Mouse (Mus musculus) intestine, embryonic 16.5 days (tissue): ENCODE results near the gene Olfr160. TPM values are rescaled to one million over a fixed set of nuclear protein-coding genes. Genes with fewer than 3 reads are reported as not detected.

ENCODE experiments used
- ATAC-seq: fragments of 200-750 bp; cut with Nextera tagmentation; 2 replicates; pipeline ENCODE4 v1.8.0; 2017; ENCODE audit warnings: moderate TSS enrichment, moderate library complexity
- H3K27ac ChIP-seq: fragments of 300-500 bp; sonication (generic); 2 replicates; pipeline ENCODE4 v1.5.1; 2014; ENCODE audit warnings: mild to moderate bottlenecking, low read length
- H3K27me3 ChIP-seq: fragments of 300-500 bp; sonication (generic); replicated peaks from 2 replicates; pipeline ENCODE4 v1.6.1; 2014; ENCODE audit warnings: low read length, control low read depth, mixed read lengths; ENCODE audit not compliant: control insufficient read depth, insufficient read depth
- H3K36me3 ChIP-seq: fragments of 300-500 bp; sonication (generic); 2 replicates; pipeline ENCODE4 v1.6.1; 2014; ENCODE audit warnings: low read length, control low read depth; ENCODE audit not compliant: control insufficient read depth, insufficient read depth
- H3K4me1 ChIP-seq: fragments of 300-500 bp; sonication (generic); 2 replicates; pipeline ENCODE4 v1.6.1; 2014; ENCODE audit warnings: low read length, control low read depth, mixed read lengths; ENCODE audit not compliant: control insufficient read depth, insufficient read depth
- H3K4me2 ChIP-seq: fragments of 300-500 bp; sonication (generic); 2 replicates; pipeline ENCODE4 v1.6.1; 2014; ENCODE audit warnings: low read depth, low read length, control low read depth
- H3K4me3 ChIP-seq: fragments of 300-500 bp; sonication (generic); 2 replicates; pipeline ENCODE4 v1.5.1; 2014; ENCODE audit warnings: mild to moderate bottlenecking, low read length
- H3K9ac ChIP-seq: fragments of 300-500 bp; sonication (generic); 2 replicates; pipeline ENCODE4 v1.6.1; 2014; ENCODE audit warnings: low read depth, low read length
- H3K9me3 ChIP-seq: fragments of 300-500 bp; sonication (generic); 2 replicates; pipeline ENCODE4 v1.6.1; 2016; ENCODE audit warnings: low read length, control low read depth; ENCODE audit not compliant: control insufficient read depth
- WGBS: fragments of 180-500 bp; shearing (Covaris S2); extraction: QIAGEN DNeasy Blood & Tissue Kit; methylation state at CpG from one replicate; pipeline ENCODE4 v1.1.7; 2014; 5-methylcytosine and 5-hydroxymethylcytosine counted together
- polyA plus RNA-seq: library from polyadenylated mRNA; unstranded; fragments of >200 nt; fragmentation: Nextera tagmentation; extraction: Ambion mirVana; gene quantifications from 2 replicates; pipeline ENCODE4 v1.2.1, GENCODE M21; 2015

Olfr160 gene
- not detected in 2 replicates for polyA plus RNA-seq

DNA sequence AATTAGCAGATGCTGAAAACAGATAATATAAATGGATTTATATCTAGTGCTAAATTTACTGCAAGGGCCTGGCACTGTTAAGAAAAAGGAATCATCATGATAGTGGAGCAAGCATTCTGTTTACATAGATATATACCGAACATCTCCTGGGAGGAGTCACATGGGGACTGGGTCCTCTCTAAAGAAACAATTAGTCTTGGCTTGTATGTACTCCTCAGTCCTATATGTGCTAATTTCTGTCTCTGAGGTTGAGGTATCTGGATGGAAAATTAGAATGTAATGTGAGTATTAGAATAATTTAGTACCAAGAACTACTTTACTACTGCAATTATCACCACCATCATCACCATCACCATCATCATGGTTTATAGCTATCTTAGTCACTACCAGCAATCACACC lies at the start of gene Olfr160:
Gene Olfr160, minus strand, starts transcription at position 101 of the 400 bp plus-strand sequence.
- no peak for ATAC-seq
- no peaks in the 10 kb centered on the region for H3K27me3 ChIP-seq
- H3K9ac ChIP-seq, result no peak within 1 kb of the TSS
- WGBS, result 72% methylated on average over 1 of the region's 1 CpGs
- H3K4me1 ChIP-seq, result no peaks in the 10 kb centered on the region
- no peak within 1 kb of the TSS for H3K27ac ChIP-seq
- no peak within 1 kb of the TSS for H3K4me3 ChIP-seq
- H3K9me3 ChIP-seq, result no peaks in the 10 kb centered on the region
- no peak within 1 kb of the TSS for H3K4me2 ChIP-seq
- H3K36me3 ChIP-seq, result no peaks in the 10 kb centered on the region

DNA sequence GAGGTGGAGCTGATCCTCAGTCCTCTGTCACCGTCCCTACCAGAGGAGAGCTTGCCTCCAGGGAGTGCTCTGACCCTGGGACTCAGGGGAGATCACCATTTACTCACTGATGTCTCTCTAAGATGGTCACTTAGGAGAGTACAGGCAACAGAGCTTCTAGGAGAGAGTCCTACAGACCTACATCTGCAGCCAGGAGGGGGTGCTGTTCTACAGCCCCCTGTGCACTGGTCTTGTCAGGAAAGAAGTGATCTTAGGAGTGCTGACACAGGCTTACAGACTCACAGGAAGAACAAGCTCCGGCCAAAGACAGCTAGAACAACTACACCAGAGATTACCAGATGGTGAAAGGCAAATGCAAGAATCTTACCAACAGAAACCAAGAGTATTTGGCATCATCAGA lies 46.5 kb upstream of the Olfr160 start:
- no peak overlapping the region for H3K4me2 ChIP-seq
- no peak overlapping the region for H3K27ac ChIP-seq
- no peak overlapping the region for H3K9ac ChIP-seq
- no peak overlapping the region for H3K4me3 ChIP-seq
- H3K27me3 ChIP-seq, result no peaks in the 10 kb centered on the region
- no peaks in the 10 kb centered on the region for H3K36me3 ChIP-seq
- 53% methylated on average over 2 of the region's 2 CpGs for WGBS
- no peaks in the 10 kb centered on the region for H3K4me1 ChIP-seq
- no peak for ATAC-seq
- no peaks in the 10 kb centered on the region for H3K9me3 ChIP-seq

DNA sequence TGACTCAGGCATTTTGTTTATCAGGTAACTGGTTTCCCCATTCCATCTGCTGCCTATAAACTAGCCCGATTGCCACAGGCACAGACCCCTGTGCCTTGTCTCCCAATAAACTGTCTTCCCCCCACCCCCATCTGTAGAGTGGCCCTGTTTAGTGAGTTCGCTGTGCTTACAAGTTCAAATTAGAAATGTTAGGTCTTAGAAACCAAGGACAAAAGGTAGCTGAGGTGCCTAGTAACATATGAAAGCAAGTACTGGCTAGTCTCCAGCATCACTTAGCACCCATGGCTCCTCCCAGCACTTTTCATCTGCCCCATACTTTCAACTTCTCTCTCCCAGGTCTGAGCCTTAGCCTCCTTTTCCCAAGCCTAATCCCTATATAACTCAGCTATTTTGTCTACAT lies 45.7 kb upstream of the Olfr160 start:
- Histone ChIP-seq H3K4me3 (no peak overlapping the region), H3K4me1 (no peaks in the 10 kb centered on the region), H3K36me3 (no peaks in the 10 kb centered on the region), H3K27me3 (no peaks in the 10 kb centered on the region), H3K27ac (no peak overlapping the region), H3K9me3 (no peaks in the 10 kb centered on the region), H3K9ac (no peak overlapping the region), H3K4me2 (no peak overlapping the region)
- 81% methylated on average over 2 of the region's 2 CpGs for WGBS
- ATAC-seq, result no peak

DNA sequence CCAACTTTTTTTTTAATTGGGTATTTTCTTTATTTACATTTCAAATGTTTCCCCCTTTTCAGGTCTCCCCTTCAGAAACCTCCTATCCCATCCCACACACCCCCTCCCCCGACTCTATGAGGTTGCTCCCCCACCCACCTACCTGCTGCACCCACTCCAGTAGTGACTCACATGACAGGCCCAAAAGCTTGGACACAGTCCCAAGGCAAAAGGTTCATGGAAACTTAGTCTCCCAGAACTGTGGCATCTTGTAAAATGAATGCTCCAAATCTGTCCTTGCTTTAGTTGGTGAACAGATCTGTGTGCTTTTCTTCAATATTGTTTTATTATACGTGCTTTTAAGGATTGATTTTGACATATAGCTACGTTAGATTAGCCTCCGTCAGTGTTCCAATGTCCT lies 36.0 kb upstream of the Olfr160 start:
- H3K4me1 ChIP-seq, result no peaks in the 10 kb centered on the region
- no peak overlapping the region for H3K4me2 ChIP-seq
- ATAC-seq, result no peak
- no peak overlapping the region for H3K4me3 ChIP-seq
- no peaks in the 10 kb centered on the region for H3K36me3 ChIP-seq
- no peak overlapping the region for H3K9ac ChIP-seq
- H3K27ac ChIP-seq, result no peak overlapping the region
- no peaks in the 10 kb centered on the region for H3K27me3 ChIP-seq
- WGBS, result 67% methylated on average over 4 of the region's 4 CpGs
- no peaks in the 10 kb centered on the region for H3K9me3 ChIP-seq

DNA sequence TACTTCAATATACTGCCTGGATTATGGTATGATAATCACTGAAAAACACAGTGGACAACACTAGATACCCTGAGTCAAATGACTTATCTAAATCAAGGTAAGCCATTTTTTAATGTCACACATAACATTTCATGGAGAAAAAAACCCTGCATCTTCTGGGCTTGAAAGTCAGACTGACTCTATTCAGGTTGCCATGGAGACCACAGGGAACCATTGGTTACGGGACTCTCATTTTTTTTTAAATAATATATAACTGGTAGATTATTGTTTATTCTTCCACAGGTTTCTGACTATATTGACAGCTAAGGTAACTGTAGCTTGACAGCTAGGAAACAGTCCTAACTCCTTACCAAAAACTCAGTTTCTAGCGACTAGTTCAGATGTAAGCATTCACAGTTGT lies 35.4 kb upstream of the Olfr160 start:
- no peaks in the 10 kb centered on the region for H3K9me3 ChIP-seq

DNA sequence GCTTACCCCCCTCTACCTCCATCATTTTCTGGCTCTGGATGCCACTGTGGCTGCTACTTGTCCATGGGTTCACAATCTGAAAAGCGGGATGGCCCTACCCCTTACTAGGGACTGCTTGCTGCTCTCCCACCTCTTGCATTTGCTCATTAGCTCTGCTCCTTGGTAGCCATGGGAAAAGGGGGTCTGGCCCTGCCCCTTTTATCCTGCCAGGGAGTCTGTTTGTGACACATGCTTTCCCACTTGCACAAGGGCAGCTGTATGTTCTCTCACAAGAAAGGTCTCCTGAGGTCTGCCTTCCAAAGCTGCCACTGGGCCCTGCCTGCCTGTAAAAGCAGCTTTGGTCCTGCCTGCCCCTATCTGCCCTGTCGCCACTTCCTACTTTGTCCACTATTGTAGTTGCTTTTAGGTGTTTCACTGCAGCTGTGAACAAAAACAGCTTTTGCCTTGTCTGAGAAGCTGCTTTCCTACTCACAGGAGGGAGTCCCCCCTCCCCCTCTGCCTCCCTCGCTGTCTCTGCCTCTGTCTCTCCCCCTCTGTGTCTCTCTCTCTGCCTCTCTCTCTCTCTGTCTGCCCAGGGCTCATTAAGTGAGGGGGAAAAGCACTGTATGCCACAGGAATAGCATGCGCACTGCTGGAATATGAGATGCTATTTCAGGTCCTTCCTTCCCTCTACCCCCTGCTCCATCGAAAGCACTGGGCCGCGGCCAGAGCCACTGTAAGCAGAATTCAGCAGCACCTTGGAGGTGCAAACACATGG lies 34.4 kb upstream of the Olfr160 start:
- Histone ChIP-seq H3K27me3 (no peaks in the 10 kb centered on the region), H3K9me3 (no peaks in the 10 kb centered on the region), H3K27ac (no peak overlapping the region), H3K9ac (no peak overlapping the region), H3K4me1 (no peaks in the 10 kb centered on the region), H3K36me3 (no peaks in the 10 kb centered on the region), H3K4me2 (no peak overlapping the region), H3K4me3 (no peak overlapping the region)
- no peak for ATAC-seq
- WGBS, result 52% methylated on average over 7 of the region's 7 CpGs

More for the DNA sequence above, 35.4 kb upstream of the Olfr160 start:
- Histone ChIP-seq H3K4me2 (no peak overlapping the region), H3K4me3 (no peak overlapping the region), H3K9ac (no peak overlapping the region), H3K36me3 (no peaks in the 10 kb centered on the region), H3K27me3 (no peaks in the 10 kb centered on the region), H3K4me1 (no peaks in the 10 kb centered on the region), H3K27ac (no peak overlapping the region)
- no peak for ATAC-seq
- 61% methylated on average over 2 of the region's 2 CpGs for WGBS

DNA sequence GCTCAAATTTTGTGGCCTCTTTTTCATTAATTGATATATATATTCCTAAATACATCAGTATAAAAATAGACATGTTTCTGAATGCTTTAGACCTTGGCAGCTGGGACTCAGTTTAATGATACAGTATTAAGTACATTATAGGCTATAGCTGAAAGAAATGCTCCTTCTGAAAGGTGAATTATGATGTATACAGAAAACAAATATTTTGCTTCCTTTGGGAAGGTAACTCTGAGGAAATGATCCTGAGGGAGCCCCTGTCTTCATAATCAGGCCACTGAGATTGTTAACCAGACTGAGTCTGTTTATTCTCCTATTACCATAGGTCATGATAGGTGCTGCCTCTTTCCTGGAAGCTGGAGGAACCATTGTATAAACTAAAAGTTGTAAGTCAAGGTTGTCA lies 28.8 kb upstream of the Olfr160 start, which contains the start of gene Olfr874:
Gene Olfr874, plus strand, starts transcription at position 301 of the 400 bp plus-strand sequence.
- H3K9ac ChIP-seq, result no peak within 1 kb of the TSS
- H3K9me3 ChIP-seq, result no peaks in the 10 kb centered on the region
- H3K27ac ChIP-seq, result no peak within 1 kb of the TSS
- no peaks in the 10 kb centered on the region for H3K36me3 ChIP-seq
- H3K27me3 ChIP-seq, result no peaks in the 10 kb centered on the region
- no peaks in the 10 kb centered on the region for H3K4me1 ChIP-seq
- H3K4me3 ChIP-seq, result no peak within 1 kb of the TSS
- ATAC-seq, result no peak
- no peak within 1 kb of the TSS for H3K4me2 ChIP-seq

DNA sequence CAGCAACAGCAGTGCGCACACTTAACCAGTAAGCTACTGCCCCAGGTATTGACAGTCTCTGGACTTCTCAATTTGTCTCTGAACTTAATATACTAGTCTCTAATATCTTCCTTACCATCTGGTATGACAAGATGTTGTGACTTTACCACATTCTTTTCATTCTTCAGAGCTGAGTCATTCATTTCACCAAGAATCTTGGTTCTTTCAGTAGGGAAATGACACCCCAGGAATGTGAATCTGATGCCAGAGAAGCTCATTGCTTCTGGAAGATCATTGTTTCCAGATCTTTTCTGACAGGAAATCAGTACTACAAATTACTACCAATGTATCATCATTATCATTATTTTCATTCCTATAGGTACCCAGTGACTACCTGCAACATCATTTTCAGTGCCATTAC lies 18.3 kb upstream of the Olfr160 start:
- Histone ChIP-seq H3K4me1 (no peaks in the 10 kb centered on the region), H3K9ac (no peak overlapping the region), H3K9me3 (no peaks in the 10 kb centered on the region), H3K4me2 (no peak overlapping the region), H3K27ac (no peak overlapping the region), H3K4me3 (no peak overlapping the region), H3K27me3 (no peaks in the 10 kb centered on the region), H3K36me3 (no peaks in the 10 kb centered on the region)
- no peak for ATAC-seq
- WGBS, result 100% methylated on average over 1 of the region's 1 CpGs

DNA sequence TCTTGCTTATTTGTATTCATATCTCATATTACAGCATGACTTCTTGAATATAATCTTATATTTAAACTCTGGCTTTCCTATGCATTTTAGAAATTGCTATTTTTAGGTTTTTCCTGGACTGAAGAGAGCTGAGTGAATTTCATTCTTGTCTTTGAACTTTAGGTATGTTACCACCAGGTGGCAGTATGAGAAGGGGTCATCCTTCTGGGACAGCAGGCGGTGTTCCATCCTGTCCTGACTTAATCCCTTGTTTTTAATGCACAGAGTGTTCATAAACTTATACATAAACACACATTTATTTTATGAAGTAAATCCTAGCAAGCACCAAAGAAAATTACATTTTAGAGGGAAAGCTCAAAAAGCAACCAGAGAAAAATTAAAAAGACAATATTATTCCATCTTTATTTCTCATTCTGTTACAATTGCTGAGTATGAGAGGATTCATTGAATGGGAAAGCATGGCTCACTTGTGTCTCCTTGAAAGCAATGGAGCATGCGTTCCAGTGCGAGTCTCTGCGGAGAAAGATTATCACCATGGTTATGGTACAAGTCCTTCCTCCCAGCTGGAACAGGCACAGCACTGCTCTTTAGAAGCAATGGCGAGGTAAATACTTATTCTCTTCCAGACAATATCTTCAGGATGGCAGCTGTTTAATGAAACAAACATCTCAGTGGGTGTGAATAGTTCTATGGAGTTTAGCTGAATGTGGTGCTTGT lies 25.9 kb downstream of the Olfr160 start:
- no peak for ATAC-seq
- H3K4me2 ChIP-seq, result no peak overlapping the region
- H3K27ac ChIP-seq, result no peak overlapping the region
- H3K4me3 ChIP-seq, result no peak overlapping the region
- no peaks in the 10 kb centered on the region for H3K27me3 ChIP-seq
- H3K9me3 ChIP-seq, result no peaks in the 10 kb centered on the region
- H3K36me3 ChIP-seq, result no peaks in the 10 kb centered on the region
- no peak overlapping the region for H3K9ac ChIP-seq
- H3K4me1 ChIP-seq, result no peaks in the 10 kb centered on the region
- 65% methylated on average over 5 of the region's 5 CpGs for WGBS
